7 mouse cellular contexts compared by ENCODE assay signal in genomic region chr10:17947960-17948730, GRCm38 (mm10). TPM values are rescaled to one million over a fixed set of nuclear protein-coding genes. Genes with fewer than 3 reads are reported as not detected.
DNase-seq lines count a peak whose midpoint lies in the region; ATAC-seq lines count a peak whose summit lies in the region.

TSS of gene Heca (minus strand) at chr10:17948067.

- DNase-seq in adrenal gland, postnatal 10 days: peak; percentile 95
- DNase-seq in embryonic facial prominence, embryonic 10.5 days (ENCODE audit: low spot score): peak; percentile 95
- DNase-seq in kidney, adult 11 months: peak; percentile 78
- DNase-seq in limb, embryonic 10.5 days (ENCODE audit: low spot score): peak; percentile 99
- DNase-seq in spleen, adult 12 weeks (ENCODE audit: low spot score): peak; percentile 76

- no peaks in the 10 kb centered on the region for H3K27me3 ChIP-seq in embryonic facial prominence, embryonic 10.5 days (replicated peaks; ENCODE audit: low read depth, poor library complexity, severe bottlenecking)
- H3K27me3 ChIP-seq in limb, embryonic 10.5 days (ENCODE audit: low read depth, poor library complexity, severe bottlenecking): no peaks in the 10 kb centered on the region
- H3K27me3 ChIP-seq in midbrain, embryonic 13.5 days: no peaks in the 10 kb centered on the region

- ATAC-seq in granulocyte monocyte progenitor cell, adult 5-6 weeks (replicated peaks; ENCODE audit: poor library complexity, severe bottlenecking): peak; percentile 82
- peak; percentile 97 for ATAC-seq in midbrain, embryonic 13.5 days

- H3K27ac ChIP-seq in embryonic facial prominence, embryonic 10.5 days (replicated peaks): peak within 1 kb of the TSS; percentile 86
- H3K27ac ChIP-seq in limb, embryonic 10.5 days: peak within 1 kb of the TSS; percentile 94
- H3K27ac ChIP-seq in midbrain, embryonic 13.5 days: peak within 1 kb of the TSS; percentile 92

- 10% methylated on average over 50 of the region's 50 CpGs for WGBS in embryonic facial prominence, embryonic 10.5 days
- 11% methylated on average over 50 of the region's 50 CpGs for WGBS in limb, embryonic 10.5 days
- WGBS in midbrain, embryonic 13.5 days: 9% methylated on average over 50 of the region's 50 CpGs

- no peaks in the 10 kb centered on the region for H3K36me3 ChIP-seq in embryonic facial prominence, embryonic 10.5 days (replicated peaks)
- H3K36me3 ChIP-seq in limb, embryonic 10.5 days: 0 out of 2 replicates have a peak, but pooled peaks cover under 1% of the 10 kb centered on the region
- no peaks in the 10 kb centered on the region for H3K36me3 ChIP-seq in midbrain, embryonic 13.5 days

- H3K4me3 ChIP-seq in embryonic facial prominence, embryonic 10.5 days: peak within 1 kb of the TSS; percentile 73
- peak within 1 kb of the TSS; percentile 86 for H3K4me3 ChIP-seq in limb, embryonic 10.5 days
- H3K4me3 ChIP-seq in midbrain, embryonic 13.5 days (replicated peaks): peak within 1 kb of the TSS; percentile 82

- peak within 1 kb of the TSS; percentile 63 for H3K4me2 ChIP-seq in midbrain, embryonic 13.5 days (replicated peaks)

- no peaks in the 10 kb centered on the region for H3K9me3 ChIP-seq in embryonic facial prominence, embryonic 10.5 days
- H3K9me3 ChIP-seq in limb, embryonic 10.5 days (replicated peaks): no peaks in the 10 kb centered on the region
- no peaks in the 10 kb centered on the region for H3K9me3 ChIP-seq in midbrain, embryonic 13.5 days

- H3K9ac ChIP-seq in midbrain, embryonic 13.5 days (replicated peaks): peak within 1 kb of the TSS; percentile 90

- H3K4me1 ChIP-seq in embryonic facial prominence, embryonic 10.5 days: peaks cover 8% of the 10 kb centered on the region
- H3K4me1 ChIP-seq in limb, embryonic 10.5 days: peaks cover 8% of the 10 kb centered on the region
- H3K4me1 ChIP-seq in midbrain, embryonic 13.5 days (replicated peaks): peaks cover 19% of the 10 kb centered on the region

RNA-seq across cellular contexts. Expression of gene Heca, which starts in this region (rescaled TPM):
- 10 to 100 TPM; 31.8 to 35.7 TPM for total RNA-seq in adrenal gland, postnatal 10 days (2021)
- 2.7 and 3.5 TPM in 2 replicates for polyA plus RNA-seq in embryonic facial prominence, embryonic 10.5 days (2016; fragmentation: Nextera tagmentation; extraction: Ambion mirVana)
- 15.8 and 17.3 TPM in 2 replicates for total RNA-seq in granulocyte monocyte progenitor cell, adult 5-6 weeks (2014; fragmentation: Nextera tagmentation)
- 16.0 and 35.8 TPM in 2 replicates for total RNA-seq in granulocyte monocyte progenitor cell, adult 5-6 weeks (2017)
- polyA plus RNA-seq in limb, embryonic 10.5 days (2016; fragmentation: Nextera tagmentation; extraction: Ambion mirVana): 2.6 and 3.6 TPM in 2 replicates
- 4.3 and 5.7 TPM in 2 replicates for polyA plus RNA-seq in midbrain, embryonic 13.5 days (2015; fragmentation: Nextera tagmentation; extraction: Ambion mirVana)

Comparison
In these comparisons a context has a peak if more than half of its experiments do, and no peak if none do; other contexts are left out.
1. Peak in every context shown above with its lines: DNase-seq, ATAC-seq, H3K4me3 ChIP-seq and H3K27ac ChIP-seq.